Mouse (Mus musculus): ENCODE data around the gene Rhov. TPM values are rescaled to one million over a fixed set of nuclear protein-coding genes. Genes with fewer than 3 reads are reported as not detected.

Gene Rhov
- polyA plus RNA-seq, 1 experiment from 2014 or later = not detected

GRCm38 (mm10) chr2:119294411-119294810 is 23.3 kb upstream of the Rhov start:
- Histone ChIP-seq H3K27ac (ENCODE audit: low read depth, low read length) (no peak overlapping the region), H3K4me1 (ENCODE audit: control insufficient read depth, insufficient read depth, low read length) (peaks cover 3% of the 10 kb centered on the region), H3K36me3 (ENCODE audit: control insufficient read depth, insufficient read depth, low read length) (peaks cover 25% of the 10 kb centered on the region), H3K9ac (ENCODE audit: low read depth, low read length) (no peak overlapping the region), H3K4me2 (no peak overlapping the region), H3K27me3 (ENCODE audit: control insufficient read depth, insufficient read depth, low read length) (no peaks in the 10 kb centered on the region), H3K9me3 (replicated peaks; ENCODE audit: control insufficient read depth, low read length) (no peaks in the 10 kb centered on the region), H3K4me3 (ENCODE audit: low read depth, low read length) (no peak overlapping the region)
- WGBS (ENCODE audit: insufficient replicate concordance) = 92% methylated on average over 18 of the region's 18 CpGs
- ATAC-seq (replicated peaks; ENCODE audit: insufficient number of reproducible peaks, low FRiP score, low TSS enrichment) = no peak

GRCm38 (mm10) chr2:119293776-119294390 is 22.8 kb upstream of the Rhov start:
- H3K4me3 ChIP-seq (ENCODE audit: low read depth, low read length) = no peak overlapping the region
- peaks cover 22% of the 10 kb centered on the region for H3K36me3 ChIP-seq (ENCODE audit: control insufficient read depth, insufficient read depth, low read length)
- no peaks in the 10 kb centered on the region for H3K27me3 ChIP-seq (ENCODE audit: control insufficient read depth, insufficient read depth, low read length)
- 91% methylated on average over 34 of the region's 34 CpGs for WGBS (ENCODE audit: insufficient replicate concordance)
- H3K4me1 ChIP-seq (ENCODE audit: control insufficient read depth, insufficient read depth, low read length) = peaks cover 6% of the 10 kb centered on the region
- no peaks in the 10 kb centered on the region for H3K9me3 ChIP-seq (replicated peaks; ENCODE audit: control insufficient read depth, low read length)
- no peak overlapping the region for H3K9ac ChIP-seq (ENCODE audit: low read depth, low read length)
- no peak for ATAC-seq (replicated peaks; ENCODE audit: insufficient number of reproducible peaks, low FRiP score, low TSS enrichment)
- H3K27ac ChIP-seq (ENCODE audit: low read depth, low read length) = no peak overlapping the region
- H3K4me2 ChIP-seq = no peak overlapping the region

GRCm38 (mm10) chr2:119293311-119293710 is 22.2 kb upstream of the Rhov start:
- ATAC-seq (replicated peaks; ENCODE audit: insufficient number of reproducible peaks, low FRiP score, low TSS enrichment) = no peak
- H3K4me3 ChIP-seq (ENCODE audit: low read depth, low read length) = no peak overlapping the region
- peaks cover 6% of the 10 kb centered on the region for H3K4me1 ChIP-seq (ENCODE audit: control insufficient read depth, insufficient read depth, low read length)
- no peak overlapping the region for H3K9ac ChIP-seq (ENCODE audit: low read depth, low read length)
- H3K27me3 ChIP-seq (ENCODE audit: control insufficient read depth, insufficient read depth, low read length) = no peaks in the 10 kb centered on the region
- peaks cover 22% of the 10 kb centered on the region for H3K36me3 ChIP-seq (ENCODE audit: control insufficient read depth, insufficient read depth, low read length)
- 91% methylated on average over 17 of the region's 17 CpGs for WGBS (ENCODE audit: insufficient replicate concordance)
- no peak overlapping the region for H3K27ac ChIP-seq (ENCODE audit: low read depth, low read length)
- no peak overlapping the region for H3K4me2 ChIP-seq
- no peaks in the 10 kb centered on the region for H3K9me3 ChIP-seq (replicated peaks; ENCODE audit: control insufficient read depth, low read length)

- WGBS (ENCODE audit: insufficient replicate concordance) = 92% methylated on average over 17 of the region's 17 CpGs
- no peak overlapping the region for H3K4me2 ChIP-seq
- H3K9ac ChIP-seq (ENCODE audit: low read depth, low read length) = no peak overlapping the region
- H3K4me3 ChIP-seq (ENCODE audit: low read depth, low read length) = no peak overlapping the region
- H3K4me1 ChIP-seq (ENCODE audit: control insufficient read depth, insufficient read depth, low read length) = peaks cover 6% of the 10 kb centered on the region
- H3K27me3 ChIP-seq (ENCODE audit: control insufficient read depth, insufficient read depth, low read length) = no peaks in the 10 kb centered on the region
- ATAC-seq (replicated peaks; ENCODE audit: insufficient number of reproducible peaks, low FRiP score, low TSS enrichment) = no peak
- peaks cover 20% of the 10 kb centered on the region for H3K36me3 ChIP-seq (ENCODE audit: control insufficient read depth, insufficient read depth, low read length)
- H3K27ac ChIP-seq (ENCODE audit: low read depth, low read length) = no peak overlapping the region
- H3K9me3 ChIP-seq (replicated peaks; ENCODE audit: control insufficient read depth, low read length) = no peaks in the 10 kb centered on the region
Observed at GRCm38 (mm10) chr2:119292852-119293251, 21.8 kb upstream of the Rhov start.

GRCm38 (mm10) chr2:119292281-119292680 is 21.2 kb upstream of the Rhov start:
- ATAC-seq (replicated peaks; ENCODE audit: insufficient number of reproducible peaks, low FRiP score, low TSS enrichment) = no peak
- Histone ChIP-seq H3K4me2 (no peak overlapping the region), H3K9me3 (replicated peaks; ENCODE audit: control insufficient read depth, low read length) (no peaks in the 10 kb centered on the region), H3K27me3 (ENCODE audit: control insufficient read depth, insufficient read depth, low read length) (no peaks in the 10 kb centered on the region), H3K27ac (ENCODE audit: low read depth, low read length) (no peak overlapping the region), H3K4me1 (ENCODE audit: control insufficient read depth, insufficient read depth, low read length) (peaks cover 6% of the 10 kb centered on the region), H3K9ac (ENCODE audit: low read depth, low read length) (no peak overlapping the region), H3K4me3 (ENCODE audit: low read depth, low read length) (no peak overlapping the region), H3K36me3 (ENCODE audit: control insufficient read depth, insufficient read depth, low read length) (peaks cover 17% of the 10 kb centered on the region)
- WGBS (ENCODE audit: insufficient replicate concordance) = 92% methylated on average over 5 of the region's 5 CpGs

- H3K27me3 ChIP-seq (ENCODE audit: control insufficient read depth, insufficient read depth, low read length) = no peaks in the 10 kb centered on the region
- no peak for ATAC-seq (replicated peaks; ENCODE audit: insufficient number of reproducible peaks, low FRiP score, low TSS enrichment)
- 3% methylated on average over 11 of the region's 11 CpGs for WGBS (ENCODE audit: insufficient replicate concordance)
- peak overlapping the region; percentile 85 for H3K4me2 ChIP-seq
- no peaks in the 10 kb centered on the region for H3K9me3 ChIP-seq (replicated peaks; ENCODE audit: control insufficient read depth, low read length)
- peak overlapping the region; percentile 52; the same call in 1 of the 2 replicates for H3K27ac ChIP-seq (ENCODE audit: low read depth, low read length)
- peaks cover 6% of the 10 kb centered on the region for H3K4me1 ChIP-seq (ENCODE audit: control insufficient read depth, insufficient read depth, low read length)
- peaks cover 11% of the 10 kb centered on the region; the same call in 1 of the 2 replicates for H3K36me3 ChIP-seq (ENCODE audit: control insufficient read depth, insufficient read depth, low read length)
- peak overlapping the region; percentile 86 for H3K9ac ChIP-seq (ENCODE audit: low read depth, low read length)
- peak overlapping the region; percentile 77 for H3K4me3 ChIP-seq (ENCODE audit: low read depth, low read length)
Observed at GRCm38 (mm10) chr2:119289014-119289416, 17.9 kb upstream of the Rhov start.

- Histone ChIP-seq H3K27me3 (ENCODE audit: control insufficient read depth, insufficient read depth, low read length) (no peaks in the 10 kb centered on the region), H3K4me3 (ENCODE audit: low read depth, low read length) (peak within 1 kb of the TSS; percentile 77), H3K9ac (ENCODE audit: low read depth, low read length) (peak within 1 kb of the TSS; percentile 86), H3K4me2 (peak within 1 kb of the TSS; percentile 85), H3K9me3 (replicated peaks; ENCODE audit: control insufficient read depth, low read length) (no peaks in the 10 kb centered on the region), H3K4me1 (ENCODE audit: control insufficient read depth, insufficient read depth, low read length) (peaks cover 6% of the 10 kb centered on the region), H3K27ac (ENCODE audit: low read depth, low read length) (peak within 1 kb of the TSS; percentile 52; the same call in 1 of the 2 replicates), H3K36me3 (ENCODE audit: control insufficient read depth, insufficient read depth, low read length) (peaks cover 10% of the 10 kb centered on the region; the same call in 1 of the 2 replicates)
- peak; percentile 92 for ATAC-seq (replicated peaks; ENCODE audit: insufficient number of reproducible peaks, low FRiP score, low TSS enrichment)
- under 1% methylated on average over 31 of the region's 31 CpGs for WGBS (ENCODE audit: insufficient replicate concordance)
Observed at GRCm38 (mm10) chr2:119288270-119288882, 17.3 kb upstream of the Rhov start, which contains the start of gene Vps18. Gene Vps18 (plus strand): TSS chr2:119288740.

GRCm38 (mm10) chr2:119287372-119287771 is 16.3 kb upstream of the Rhov start:
- peaks cover 3% of the 10 kb centered on the region; the same call in 1 of the 2 replicates for H3K36me3 ChIP-seq (ENCODE audit: control insufficient read depth, insufficient read depth, low read length)
- H3K9ac ChIP-seq (ENCODE audit: low read depth, low read length) = no peak overlapping the region
- no peaks in the 10 kb centered on the region for H3K27me3 ChIP-seq (ENCODE audit: control insufficient read depth, insufficient read depth, low read length)
- 84% methylated on average over 5 of the region's 5 CpGs for WGBS (ENCODE audit: insufficient replicate concordance)
- H3K4me2 ChIP-seq = no peak overlapping the region
- H3K4me3 ChIP-seq (ENCODE audit: low read depth, low read length) = no peak overlapping the region
- H3K4me1 ChIP-seq (ENCODE audit: control insufficient read depth, insufficient read depth, low read length) = peaks cover 6% of the 10 kb centered on the region
- H3K9me3 ChIP-seq (replicated peaks; ENCODE audit: control insufficient read depth, low read length) = no peaks in the 10 kb centered on the region
- no peak overlapping the region for H3K27ac ChIP-seq (ENCODE audit: low read depth, low read length)
- no peak for ATAC-seq (replicated peaks; ENCODE audit: insufficient number of reproducible peaks, low FRiP score, low TSS enrichment)
